Mouse (Mus musculus): ENCODE measurements around the gene Vipas39. TPM values are rescaled to one million over a fixed set of nuclear protein-coding genes. Genes with fewer than 3 reads are reported as not detected.

Gene Vipas39
- polyA plus RNA-seq, 1 experiment = 37.7 TPM

DNA sequence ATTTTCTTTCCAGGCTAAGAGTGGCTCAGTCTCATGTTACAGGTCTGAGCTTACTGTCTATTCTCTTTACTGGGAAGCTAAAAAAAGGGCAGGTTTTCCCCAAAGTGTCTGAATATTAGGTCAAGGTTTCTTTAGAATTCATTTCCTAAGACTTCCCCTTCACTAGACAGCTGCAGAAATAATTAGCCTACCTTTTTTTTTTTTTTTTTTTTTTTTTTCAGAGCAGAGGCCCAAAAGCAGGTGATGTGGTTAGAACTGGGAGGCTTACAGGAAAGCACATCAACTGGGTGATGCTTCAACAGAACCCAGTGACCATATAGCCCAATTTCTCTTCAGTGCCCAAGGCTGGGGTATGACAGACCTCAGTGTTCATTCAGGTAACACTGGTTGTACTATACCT, 69.7 kb downstream of the Vipas39 start:
- DNase-seq (ENCODE audit: low spot score) = no peak

GRCm38 (mm10) chr12:87195069-87195468, 71.0 kb downstream of the Vipas39 start:
- DNase-seq (ENCODE audit: low spot score) = no peak

- no peak for DNase-seq (ENCODE audit: low spot score)
These were observed 73.0 kb downstream of the Vipas39 start for GRCm38 (mm10) chr12:87193008-87193407.

Other genes with a start within 250 kb of the Vipas39 start
- gene Tmem63c, start 244.9 kb downstream of the Vipas39 start, polyA plus RNA-seq (2012; rRNA removed) = 0.13 and 0.19 TPM in 2 replicates
- 62.6 and 64.4 TPM in 2 replicates for gene Ngb, start 163.7 kb downstream of the Vipas39 start, polyA plus RNA-seq (2012; rRNA removed)
- gene Gstz1, start 119.1 kb downstream of the Vipas39 start, polyA plus RNA-seq (2012; rRNA removed) = 70.0 and 90.4 TPM in 2 replicates
- 13.6 and 13.9 TPM in 2 replicates for gene Pomt2, start 118.3 kb downstream of the Vipas39 start, polyA plus RNA-seq (2012; rRNA removed)
- gene Samd15, start 66.5 kb downstream of the Vipas39 start, polyA plus RNA-seq (2012; rRNA removed) = 0.43 and 0.56 TPM in 2 replicates
- 8.8 and 10.2 TPM in 2 replicates for gene Tmed8, start 65.8 kb downstream of the Vipas39 start, polyA plus RNA-seq (2012; rRNA removed)
- 0.68 and 0.73 TPM in 2 replicates for gene Noxred1, start 27.5 kb downstream of the Vipas39 start, polyA plus RNA-seq (2012; rRNA removed)
- gene Ahsa1, start 223 bp upstream of the Vipas39 start, polyA plus RNA-seq (2012; rRNA removed) = 165 and 175 TPM in 2 replicates
- 0.26 and 0.44 TPM in 2 replicates for gene Ism2, start 33.4 kb upstream of the Vipas39 start, polyA plus RNA-seq (2012; rRNA removed)
- 52.8 and 58.6 TPM in 2 replicates for gene Sptlc2, start 122.1 kb upstream of the Vipas39 start, polyA plus RNA-seq (2012; rRNA removed)
- 64.4 and 92.3 TPM in 2 replicates for gene Slirp, start 177.6 kb upstream of the Vipas39 start, polyA plus RNA-seq (2012; rRNA removed)
- 18.1 and 23.0 TPM in 2 replicates for gene Alkbh1, start 177.8 kb upstream of the Vipas39 start, polyA plus RNA-seq (2012; rRNA removed)
- 52.6 and 53.9 TPM in 2 replicates for gene Snw1, start 206.0 kb upstream of the Vipas39 start, polyA plus RNA-seq (2012; rRNA removed)
- gene Gm5788, start 228.5 kb upstream of the Vipas39 start, polyA plus RNA-seq (2012; rRNA removed) = not detected in 2 replicates
- not detected in 2 replicates for gene Gm8300, start 248.1 kb upstream of the Vipas39 start, polyA plus RNA-seq (2012; rRNA removed)

Data from urinary bladder, adult 2 months (tissue).